Mouse (Mus musculus) cerebellum, adult 11 months (tissue): Measurements from ENCODE around the gene Gm28047.
"Not testable (repeated sequence)": the region's sequence is repeated elsewhere in the genome, so short reads cannot be mapped to it uniquely, and the experiment has no call there.

Experiments used
- DNase-seq: peaks from one replicate; pipeline ENCODE4 v3.0.0; 2022

Gene Gm28047

DNA sequence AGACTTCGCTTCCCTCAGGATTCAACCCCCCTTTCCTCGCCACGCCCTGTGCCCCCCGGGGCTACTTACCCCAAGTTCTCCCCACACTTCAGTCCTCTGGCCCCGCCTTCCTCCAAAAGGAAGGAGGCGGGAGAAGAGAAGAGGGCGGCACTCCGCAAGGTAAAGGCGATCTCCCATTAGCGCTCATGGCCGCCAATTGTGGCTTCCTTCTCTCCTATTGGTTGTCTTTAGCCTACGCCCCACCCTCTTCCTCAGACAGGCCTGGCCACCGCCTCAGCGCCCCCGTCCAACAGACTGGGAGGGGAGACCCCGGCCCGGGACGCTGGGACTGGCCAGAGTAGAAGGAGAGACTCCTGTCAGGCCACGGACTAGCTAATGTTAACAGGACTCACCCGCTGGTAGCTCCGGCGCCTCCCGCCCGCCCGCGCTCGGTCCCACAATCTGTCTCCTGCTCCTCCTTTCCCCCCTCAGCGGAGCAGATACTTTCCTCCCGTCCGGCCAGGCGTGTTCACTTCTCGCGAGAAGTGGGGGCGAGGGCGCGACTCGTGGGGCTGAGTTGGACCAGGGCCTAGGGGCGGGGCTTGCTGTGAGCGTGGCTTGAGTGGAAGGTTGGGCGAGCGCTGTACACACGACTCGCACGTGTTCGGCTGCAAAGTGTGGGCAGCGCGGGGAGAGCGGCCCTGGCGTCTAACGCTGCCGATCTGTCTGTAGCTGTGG lies at the start of gene Gm28047, which contains the start of gene Atf7:
Gene Gm28047, minus strand, starts transcription at position 98 of the 717 bp plus-strand sequence.
Gene Atf7, minus strand, starts transcription at position 495 of the 717 bp plus-strand sequence.
- DNase-seq: peak; percentile 99

GRCm38 (mm10) chr15:102673548-102673947 lies 48.7 kb upstream of the Gm28047 start:
- peak; percentile 35 for DNase-seq

DNA sequence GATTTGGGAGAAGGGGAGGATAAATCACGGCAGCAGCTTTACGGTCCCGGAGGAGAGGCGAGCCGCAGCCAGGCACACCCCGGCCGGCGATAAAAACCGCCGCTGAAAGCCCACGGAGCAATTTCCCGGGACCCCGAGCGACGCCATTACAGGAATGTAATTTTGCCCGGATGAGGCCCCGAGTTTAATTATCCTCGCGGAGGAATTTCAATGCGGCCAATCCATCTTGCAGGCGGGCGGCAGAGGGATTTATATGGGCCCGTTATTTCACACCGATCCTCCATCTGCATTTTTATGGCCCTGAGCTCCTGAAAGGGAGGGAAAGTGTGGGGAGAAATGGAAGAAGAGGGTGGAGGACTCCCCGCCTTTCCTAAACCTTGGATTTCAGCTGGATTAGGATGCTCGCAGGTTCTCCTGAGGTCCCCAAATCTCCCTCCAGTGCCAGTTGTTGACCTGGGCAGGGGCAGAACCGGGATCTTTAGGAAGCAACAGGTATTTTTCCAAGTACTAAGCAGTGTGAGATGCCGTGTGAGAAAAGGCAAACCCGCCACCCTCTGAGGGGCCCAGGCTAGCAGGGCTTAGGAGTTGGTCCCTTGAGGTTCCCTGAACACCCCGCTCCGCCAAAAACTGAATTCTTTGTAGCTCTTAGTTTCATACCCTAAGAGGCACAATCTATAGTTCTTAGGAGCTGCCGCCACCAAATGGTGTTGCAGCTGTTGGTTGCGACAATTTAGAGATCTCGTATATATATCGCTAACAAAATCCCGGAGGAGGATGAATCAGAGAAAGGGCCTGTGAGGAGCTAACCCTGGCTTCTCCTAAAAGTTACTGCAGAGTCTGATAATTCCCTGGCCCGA lies 47.6 kb upstream of the Gm28047 start, which contains the start of gene Atp5g2:
Gene Atp5g2, minus strand, starts transcription at position 138 of the 857 bp plus-strand sequence.
- peak; percentile 41 for DNase-seq

DNA sequence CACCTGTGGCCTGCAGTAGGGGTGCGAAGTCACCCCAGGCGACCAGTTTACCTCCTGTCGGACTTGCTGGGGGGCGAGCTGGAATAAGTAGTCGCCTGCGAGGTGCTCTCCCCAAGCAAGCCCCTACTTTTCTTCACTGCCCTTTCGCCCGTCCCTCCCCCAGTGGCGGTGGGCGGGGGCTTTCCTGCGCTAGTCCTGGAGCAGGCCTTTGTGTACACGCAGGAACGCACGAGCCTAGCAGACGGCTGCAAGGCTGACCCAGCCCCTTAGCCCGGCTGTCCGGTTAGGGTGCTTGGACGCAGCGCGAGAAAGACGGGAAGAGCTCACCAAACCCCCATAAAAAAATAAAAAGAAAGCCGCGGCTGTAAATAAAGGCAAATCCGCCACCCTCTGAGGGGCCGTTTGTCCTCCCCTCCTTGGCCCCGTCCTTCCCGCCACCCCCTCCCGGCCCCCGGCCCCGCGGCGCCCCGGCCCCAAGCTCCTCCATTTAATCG lies 46.9 kb upstream of the Gm28047 start:
- peak; percentile 76 for DNase-seq

- DNase-seq: peak; percentile 99
Measured at GRCm38 (mm10) chr15:102670767-102671575, 46.1 kb upstream of the Gm28047 start.

DNA sequence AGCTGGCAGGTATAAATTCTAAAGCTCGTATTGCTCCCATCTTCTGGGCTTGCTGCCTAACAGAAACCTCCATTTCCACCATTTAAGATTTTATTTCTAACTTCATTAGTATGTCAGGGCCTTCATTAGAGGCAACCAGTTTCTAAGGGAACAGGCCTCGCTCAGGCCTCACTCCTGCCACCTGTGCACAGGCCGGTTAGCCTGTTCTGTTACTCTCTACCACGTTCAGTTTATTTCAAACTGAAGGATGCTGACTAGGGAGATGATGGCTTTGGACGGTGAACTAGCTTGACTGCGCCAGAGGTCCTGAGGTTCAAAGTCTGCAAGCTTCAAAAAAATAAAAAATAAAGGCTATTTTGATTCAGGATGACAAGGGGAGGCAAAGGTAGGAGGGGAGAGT lies 45.4 kb upstream of the Gm28047 start:
- no peak for DNase-seq

DNA sequence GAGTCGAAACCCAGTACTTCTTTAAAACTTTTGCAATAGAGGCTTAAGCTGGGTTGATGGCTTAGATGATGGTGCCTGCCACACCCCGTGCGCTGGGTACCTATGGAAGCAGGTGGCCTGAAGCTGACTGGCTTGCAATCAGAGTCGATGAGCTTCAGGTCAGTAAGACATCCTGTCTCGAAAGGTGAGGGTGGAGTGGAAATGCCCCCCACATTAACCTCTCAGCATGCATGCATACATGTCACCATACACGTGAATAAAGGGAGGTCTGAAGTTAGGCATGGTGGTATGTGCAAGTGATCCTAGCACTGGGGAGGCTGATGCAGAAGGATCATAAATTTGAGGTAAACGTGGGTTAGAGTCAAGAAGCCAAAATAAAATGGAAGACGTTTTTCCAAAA lies 44.7 kb upstream of the Gm28047 start:
- peak; percentile 21 for DNase-seq

DNA sequence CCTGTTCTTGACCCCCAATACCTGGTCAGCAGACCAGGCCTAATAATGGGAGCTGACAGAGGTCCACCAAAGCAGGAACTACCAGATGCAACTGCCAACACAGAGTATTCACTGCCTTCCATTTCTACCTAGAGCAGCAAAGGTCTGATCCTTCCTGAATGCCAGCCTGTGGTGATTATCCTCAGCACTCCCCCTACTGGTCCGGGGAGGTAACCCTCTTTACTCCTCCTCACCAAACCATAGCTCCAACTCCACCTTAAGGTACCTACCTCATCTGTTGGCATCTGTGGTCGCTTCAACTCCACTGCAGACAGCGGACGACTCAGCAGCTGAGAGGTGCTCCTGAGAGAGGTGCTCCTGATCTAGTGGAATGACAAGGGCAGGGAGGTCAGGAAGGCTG lies 40.6 kb upstream of the Gm28047 start:
- peak; percentile 53 for DNase-seq

DNA sequence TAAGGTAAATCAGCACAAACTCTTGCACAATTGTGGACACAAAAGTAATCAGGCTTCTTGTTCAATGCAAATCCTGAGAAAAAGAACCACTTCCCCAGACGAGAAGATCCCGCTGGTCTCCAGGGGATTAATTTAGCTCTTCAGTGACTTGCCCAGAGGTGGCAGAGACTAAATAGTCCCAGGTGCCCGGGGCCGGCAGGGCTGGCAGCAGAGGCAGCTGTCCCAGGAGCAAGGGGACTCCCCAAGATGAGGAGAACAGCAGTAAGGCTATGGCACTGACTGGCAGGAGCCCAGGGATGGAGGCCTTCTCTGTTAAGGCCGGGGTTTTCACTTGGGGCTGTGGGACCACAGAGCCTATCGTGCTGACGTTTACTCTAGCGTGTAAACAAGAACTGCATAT lies 39.0 kb upstream of the Gm28047 start:
- no peak for DNase-seq

GRCm38 (mm10) chr15:102662601-102663000 lies 37.7 kb upstream of the Gm28047 start:
- DNase-seq: not testable (repeated sequence)

GRCm38 (mm10) chr15:102657926-102658381 lies 33.1 kb upstream of the Gm28047 start:
- no peak for DNase-seq

GRCm38 (mm10) chr15:102656658-102657057 lies 31.8 kb upstream of the Gm28047 start:
- no peak for DNase-seq

DNA sequence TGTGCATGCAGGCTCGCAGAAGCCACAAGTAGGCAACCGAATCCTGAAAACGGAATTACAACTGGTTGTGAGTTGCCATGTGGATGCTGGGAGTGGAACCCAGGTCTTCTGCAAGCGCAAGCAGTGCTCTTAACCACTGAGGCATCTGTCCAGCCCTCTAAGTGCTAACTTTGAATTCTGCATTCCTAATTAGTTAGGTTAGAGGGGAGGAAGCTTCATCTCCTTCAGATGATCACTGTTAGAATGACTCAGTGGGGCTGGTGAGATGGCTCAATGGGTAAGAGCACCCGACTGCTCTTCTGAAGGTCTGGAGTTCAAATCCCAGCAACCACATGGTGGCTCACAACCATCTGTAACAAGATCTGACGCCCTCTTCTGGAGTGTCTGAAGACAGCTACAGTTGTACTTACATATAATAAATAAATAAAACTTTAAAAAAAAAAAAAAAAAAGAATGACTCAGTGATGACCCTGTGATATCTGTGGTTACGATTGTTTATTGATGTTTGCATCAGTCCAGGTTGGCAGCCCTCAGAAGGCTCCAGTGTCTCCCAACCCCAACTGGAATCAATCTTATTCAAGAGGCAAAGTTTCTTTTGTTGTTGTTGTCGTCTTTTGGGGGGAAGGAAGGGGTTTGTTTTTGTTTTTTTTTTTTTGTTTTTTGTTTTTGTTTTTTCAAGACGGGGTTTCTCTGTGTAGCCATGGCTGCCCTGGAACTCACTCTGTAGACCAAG lies 27.2 kb upstream of the Gm28047 start:
- not testable (repeated sequence) for DNase-seq

- no peak for DNase-seq
Measured at GRCm38 (mm10) chr15:102651107-102651506, 26.2 kb upstream of the Gm28047 start.

DNA sequence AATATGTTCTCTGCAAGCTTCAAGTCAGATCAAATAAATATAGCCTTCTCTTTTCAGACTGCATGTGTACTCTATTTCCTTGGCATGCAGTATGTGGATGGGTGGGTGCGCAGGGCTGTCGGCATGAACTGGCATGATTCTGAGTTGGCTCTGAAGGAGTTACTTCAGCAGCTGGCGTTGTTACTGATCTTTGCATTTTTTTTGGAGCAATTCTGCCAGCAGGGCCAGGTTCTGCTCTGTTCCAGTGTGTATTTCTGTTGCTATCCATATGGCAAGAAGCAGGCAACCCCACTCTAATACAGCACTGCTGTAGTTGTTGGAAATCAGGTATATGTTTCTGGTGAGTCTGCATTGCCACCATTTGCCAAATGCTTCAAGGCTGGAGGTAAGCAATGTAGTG lies 10.9 kb upstream of the Gm28047 start:
- no peak for DNase-seq

- no peak for DNase-seq
Measured at GRCm38 (mm10) chr15:102634684-102635083, 9.8 kb upstream of the Gm28047 start.

DNA sequence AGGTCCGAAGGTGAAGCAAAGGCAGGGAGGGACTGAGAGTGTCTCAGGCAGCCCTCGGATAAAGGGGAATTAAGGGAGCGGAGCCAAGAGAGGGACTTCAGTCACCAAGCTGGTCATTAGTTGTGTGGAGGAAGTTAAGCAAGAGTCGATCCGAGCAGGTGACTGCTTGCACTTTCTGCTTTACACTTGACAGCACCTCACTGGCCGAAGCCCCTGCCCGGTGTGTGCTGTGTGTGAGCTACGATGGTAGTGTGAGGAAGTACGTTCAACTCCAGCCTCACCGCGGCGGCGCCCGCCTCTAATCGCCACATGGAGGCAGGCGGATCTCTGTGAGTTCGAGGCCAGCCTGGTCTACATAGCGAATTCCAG lies 804 bp upstream of the Gm28047 start:
- no peak for DNase-seq

- DNase-seq: peak; percentile 21
Measured at GRCm38 (mm10) chr15:102624291-102624969, 437 bp downstream of the Gm28047 start.

DNA sequence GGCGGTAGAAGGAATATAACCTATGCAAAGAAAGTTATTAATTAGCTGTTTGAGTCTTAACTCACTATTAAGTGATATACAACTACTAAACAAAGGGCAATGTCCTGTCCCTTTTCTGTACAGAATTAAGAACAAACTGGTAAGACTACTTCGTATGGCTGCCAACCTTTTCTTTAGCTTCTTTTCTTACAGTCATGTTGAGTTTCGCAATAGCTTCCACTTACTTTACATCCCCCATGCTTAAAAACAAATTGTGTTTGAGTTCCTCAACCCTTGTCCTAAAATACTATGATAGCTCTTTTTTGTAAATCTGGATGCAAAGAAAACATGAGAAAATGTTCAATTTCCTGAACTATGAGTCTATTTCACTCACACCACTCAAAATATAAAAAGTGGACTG lies 1.7 kb downstream of the Gm28047 start:
- DNase-seq: no peak

DNA sequence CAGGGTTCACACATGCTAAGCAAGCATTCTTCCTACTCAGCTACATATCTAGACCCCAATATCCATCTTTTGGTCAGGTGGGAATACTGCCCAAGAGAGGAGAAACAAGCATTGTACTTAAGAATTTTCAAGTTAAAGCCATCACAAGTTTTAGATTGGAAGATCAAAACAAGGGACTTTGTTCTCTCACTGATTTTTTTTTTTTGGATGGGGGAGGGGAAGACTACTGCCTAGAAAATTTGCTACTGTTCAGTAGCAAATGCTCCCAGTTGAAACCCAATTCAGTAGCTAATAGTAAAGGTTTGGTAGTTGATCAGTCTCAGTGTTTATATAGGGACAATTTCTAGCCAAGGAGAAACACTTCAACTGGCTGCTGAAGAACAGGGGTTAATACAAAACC lies 2.3 kb downstream of the Gm28047 start:
- no peak for DNase-seq

- DNase-seq: no peak
Measured at GRCm38 (mm10) chr15:102620765-102621164, 4.1 kb downstream of the Gm28047 start.
